Mouse (Mus musculus) bone marrow macrophage, adult 2 months (primary cell): ENCODE results near the gene Larp7. TPM values are rescaled to one million over a fixed set of nuclear protein-coding genes. Genes with fewer than 3 reads are reported as not detected.
A peak's percentile ranks its signal among the peaks of the same experiment; 100 is the strongest.

Source experiments
- H3K27ac ChIP-seq: 2 replicates; pipeline ENCODE4 v1.5.1; 2012; ENCODE audit warnings: low read depth, low read length; ENCODE audit not compliant: insufficient read depth
- H3K4me1 ChIP-seq: 2 replicates; pipeline ENCODE4 v1.6.1; 2012; ENCODE audit warnings: low read length; ENCODE audit not compliant: control insufficient read depth, insufficient read depth
- H3K4me3 ChIP-seq: 2 replicates; pipeline ENCODE4 v1.5.1; 2012; ENCODE audit warnings: mild to moderate bottlenecking, low read length, moderate library complexity; ENCODE audit not compliant: insufficient read depth
- CTCF ChIP-seq: IDR thresholded peaks from 2 replicates; pipeline ENCODE4 v1.5.1; 2012; ENCODE audit warnings: low read depth, mild to moderate bottlenecking, low read length, moderate library complexity
- POLR2A ChIP-seq: IDR thresholded peaks from 2 replicates; pipeline ENCODE4 v1.6.1; 2012; ENCODE audit warnings: mild to moderate bottlenecking, low read depth, low read length, borderline replicate concordance
- polyA plus RNA-seq: library from polyadenylated mRNA; stranded (reverse); fragments of >200 nt; gene quantifications from 2 replicates; pipeline ENCODE4 v1.2.4, GENCODE M21; 2012; ENCODE audit not compliant: missing spikeins, insufficient read depth, insufficient read length

Larp7 gene
- 34.0 and 36.3 TPM in 2 replicates for polyA plus RNA-seq

DNA sequence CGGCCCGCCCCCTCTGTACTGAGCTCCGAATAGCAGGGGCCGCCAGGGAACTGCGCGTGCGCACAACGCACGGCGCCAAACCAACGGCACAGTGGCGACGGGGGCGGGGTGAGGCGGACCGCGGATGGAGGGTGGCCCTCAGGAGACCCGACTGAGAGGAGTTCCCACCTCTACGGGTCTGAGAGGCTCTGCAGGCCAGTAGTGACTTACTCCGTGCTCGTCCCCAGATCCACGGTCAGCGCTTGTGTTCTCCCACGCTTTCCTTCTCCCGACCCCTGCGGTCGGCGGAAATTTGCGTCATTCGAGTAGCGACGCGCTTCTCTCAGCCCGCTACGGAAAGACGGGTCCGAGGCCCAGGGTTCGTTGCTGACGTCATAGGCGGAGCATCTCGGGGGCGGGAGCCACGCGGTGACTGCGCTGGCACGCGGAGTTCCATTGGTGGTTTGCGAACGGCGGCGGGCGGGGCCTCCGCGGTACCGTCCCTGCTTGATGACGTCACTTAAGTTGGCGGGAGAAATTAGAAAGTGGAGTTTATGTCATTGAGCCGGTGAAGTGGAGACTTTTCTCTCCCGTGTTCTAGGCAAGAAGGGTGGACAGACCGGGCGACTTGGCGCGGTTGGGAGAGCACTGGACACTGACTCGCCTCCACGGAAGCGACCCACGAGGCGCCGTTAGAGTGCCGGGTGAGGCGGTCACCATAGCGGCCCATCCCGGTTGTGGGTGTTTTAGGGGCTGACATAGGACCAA, at the start of gene Larp7, which contains the start of gene Zgrf1:
Gene Larp7, minus strand, starts transcription at position 377 of the 747 bp plus-strand sequence.
Gene Zgrf1, plus strand, starts transcription at position 517 of the 747 bp plus-strand sequence.
- peak within 1 kb of the TSS; percentile 71 for H3K4me3 ChIP-seq
- TF ChIP-seq POLR2A = no peak
- TF ChIP-seq CTCF = no peak
- H3K4me1 ChIP-seq = peaks cover 5% of the 10 kb centered on the region
- peak within 1 kb of the TSS; percentile 77 for H3K27ac ChIP-seq

DNA sequence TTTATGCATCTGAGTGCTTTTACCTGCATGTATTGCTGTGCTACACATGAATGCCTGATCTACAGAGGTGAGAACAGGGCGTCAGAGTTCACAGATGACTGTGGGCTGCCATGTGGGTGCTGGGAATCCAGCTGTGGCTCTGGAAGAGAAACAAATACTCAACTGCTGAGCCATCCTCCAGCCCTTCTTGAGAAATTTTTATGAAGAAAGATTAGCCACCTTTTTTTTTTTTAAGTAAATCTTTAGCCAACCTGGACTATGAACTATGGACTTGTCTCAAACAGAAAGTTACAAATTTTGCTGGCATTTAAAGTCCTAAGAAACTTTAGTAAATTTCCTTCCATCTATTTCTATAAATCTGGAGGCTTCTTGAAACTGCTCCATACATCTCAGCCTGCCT, 44.0 kb upstream of the Larp7 start:
- Histone ChIP-seq H3K27ac (no peak overlapping the region), H3K4me3 (no peak overlapping the region), H3K4me1 (no peaks in the 10 kb centered on the region)
- TF ChIP-seq POLR2A = no peak
- TF ChIP-seq CTCF = no peak

DNA sequence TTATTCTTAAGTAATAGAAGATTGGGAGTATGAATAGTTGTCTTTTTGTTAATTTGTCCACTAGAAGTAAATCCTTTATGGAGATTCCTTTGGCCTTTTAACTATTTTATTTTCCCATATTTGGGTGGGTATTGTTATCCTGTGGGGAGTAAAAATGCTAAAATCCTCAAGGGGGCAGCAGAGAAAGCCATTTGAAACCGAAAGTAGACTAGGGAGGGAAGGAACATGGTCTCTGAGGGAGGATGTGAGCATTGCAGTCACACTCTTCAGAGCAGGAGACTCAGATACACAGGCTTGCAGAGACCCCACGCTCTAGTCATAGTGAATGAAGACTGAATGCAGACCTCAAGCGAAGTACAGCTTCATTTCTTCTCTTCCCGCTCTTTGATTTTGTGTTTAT, 19.4 kb upstream of the Larp7 start:
- Histone ChIP-seq H3K27ac (no peak overlapping the region), H3K4me3 (0 out of 2 replicates have a peak overlapping the region, but pooled peaks have one; percentile 15), H3K4me1 (peaks cover 2% of the 10 kb centered on the region; the same call in 1 of the 2 replicates)
- TF ChIP-seq POLR2A (no peak), CTCF (no peak)

DNA sequence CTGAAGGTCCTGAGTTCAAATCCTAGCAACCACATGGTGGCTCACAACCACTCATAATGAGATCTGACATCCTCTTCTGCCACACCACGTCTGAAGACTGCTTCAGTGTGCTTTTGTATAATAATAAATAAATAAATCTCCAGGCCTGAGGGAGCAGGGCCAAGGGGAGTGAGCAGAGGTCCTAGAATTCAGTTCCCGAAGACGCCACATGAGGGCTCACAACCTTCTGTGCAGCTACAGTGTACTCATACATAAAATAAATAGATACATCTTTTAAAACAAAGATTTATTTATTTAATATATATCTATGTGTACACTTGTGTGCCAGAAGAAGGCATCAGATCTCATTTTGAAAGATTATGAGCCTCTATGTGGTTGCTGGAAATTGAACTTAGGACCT, 12.0 kb upstream of the Larp7 start:
- H3K27ac ChIP-seq = no peak overlapping the region
- H3K4me3 ChIP-seq = no peak overlapping the region
- no peak for TF ChIP-seq CTCF
- no peak for TF ChIP-seq POLR2A
- peaks cover 5% of the 10 kb centered on the region for H3K4me1 ChIP-seq

DNA sequence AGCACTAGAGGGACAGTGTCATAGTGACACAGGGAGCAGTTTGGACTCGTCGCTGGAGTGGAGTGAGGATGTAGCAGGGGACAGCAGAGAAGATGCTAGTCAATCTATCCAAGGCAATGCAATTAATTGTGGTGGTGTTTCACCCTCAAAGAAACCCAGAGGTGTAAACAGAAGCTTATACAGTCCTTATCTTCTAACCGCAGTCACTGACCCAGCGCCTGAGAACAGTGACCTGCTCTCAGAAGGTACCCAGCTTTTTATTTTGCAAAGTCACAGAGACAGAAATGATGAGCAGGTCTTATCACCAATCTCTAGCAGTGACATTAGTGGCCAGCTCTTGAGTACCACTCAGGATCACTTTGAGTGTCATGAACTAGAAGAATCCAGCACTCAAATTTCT, 9.8 kb upstream of the Larp7 start:
- no peak overlapping the region for H3K27ac ChIP-seq
- no peak for TF ChIP-seq CTCF
- no peak for TF ChIP-seq POLR2A
- H3K4me1 ChIP-seq = peaks cover 5% of the 10 kb centered on the region
- H3K4me3 ChIP-seq = no peak overlapping the region

DNA sequence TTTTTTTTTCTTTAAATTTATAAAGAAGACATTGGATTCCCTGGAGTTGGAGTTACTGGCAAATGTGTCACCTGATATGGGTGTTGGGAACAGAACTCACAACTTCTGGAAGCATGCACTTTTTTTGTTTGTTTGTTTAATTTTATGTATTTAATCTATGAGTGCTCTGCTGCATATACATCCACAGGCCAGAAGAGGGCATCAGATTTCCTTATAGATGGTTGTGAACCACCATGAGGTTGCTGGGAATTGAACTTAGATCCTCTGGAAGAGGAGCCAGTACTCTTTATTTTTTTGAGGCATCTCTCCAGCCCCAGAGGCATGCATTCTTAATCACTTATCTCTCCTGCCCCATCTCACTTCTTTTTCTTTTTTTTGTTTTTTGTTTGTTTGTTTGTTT, 5.1 kb upstream of the Larp7 start:
- TF ChIP-seq POLR2A (no peak), CTCF (no peak)
- no peak overlapping the region for H3K27ac ChIP-seq
- H3K4me3 ChIP-seq = no peak overlapping the region
- peaks cover 7% of the 10 kb centered on the region for H3K4me1 ChIP-seq

DNA sequence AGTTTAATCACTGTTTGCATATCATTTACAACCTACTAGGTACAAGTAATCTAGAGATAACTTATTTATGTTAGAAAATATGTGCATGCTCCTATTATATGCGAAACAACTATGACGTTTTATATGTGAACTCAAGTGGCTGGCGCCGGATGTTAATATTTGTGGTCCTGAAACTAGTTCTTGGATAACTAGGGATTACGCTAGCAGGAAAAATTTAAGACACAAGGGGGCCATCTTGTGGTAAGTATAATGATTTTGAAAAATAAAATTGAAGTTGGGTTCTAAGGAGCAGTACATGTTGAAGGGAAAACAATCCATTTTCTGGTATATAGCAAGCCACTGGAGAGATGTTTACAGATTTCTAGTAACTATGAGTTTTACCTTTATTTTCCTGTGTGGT, 1.6 kb upstream of the Larp7 start:
- H3K27ac ChIP-seq = no peak overlapping the region
- TF ChIP-seq POLR2A (no peak), CTCF (no peak)
- peaks cover 5% of the 10 kb centered on the region for H3K4me1 ChIP-seq
- peak overlapping the region; percentile 32; the same call in 1 of the 2 replicates for H3K4me3 ChIP-seq

DNA sequence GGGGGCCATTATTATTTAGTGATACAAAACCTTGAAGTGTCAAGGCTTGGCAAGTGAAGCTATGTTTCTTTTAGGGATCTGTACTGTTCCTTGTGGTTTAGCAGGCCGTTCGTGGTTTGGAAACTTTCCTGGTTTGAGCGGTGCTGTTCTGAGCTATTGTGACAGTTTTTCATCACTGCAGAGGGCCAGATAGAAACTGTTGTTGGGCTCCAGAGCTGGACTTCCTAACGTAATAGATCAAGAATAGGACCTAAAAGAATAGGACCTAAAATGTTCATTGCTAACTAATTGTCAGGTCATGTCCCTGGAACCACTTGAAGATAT, 533 bp upstream of the Larp7 start:
- Histone ChIP-seq H3K27ac (no peak overlapping the region), H3K4me1 (peaks cover 5% of the 10 kb centered on the region), H3K4me3 (peak overlapping the region; percentile 71)
- TF ChIP-seq POLR2A (no peak), CTCF (no peak)

DNA sequence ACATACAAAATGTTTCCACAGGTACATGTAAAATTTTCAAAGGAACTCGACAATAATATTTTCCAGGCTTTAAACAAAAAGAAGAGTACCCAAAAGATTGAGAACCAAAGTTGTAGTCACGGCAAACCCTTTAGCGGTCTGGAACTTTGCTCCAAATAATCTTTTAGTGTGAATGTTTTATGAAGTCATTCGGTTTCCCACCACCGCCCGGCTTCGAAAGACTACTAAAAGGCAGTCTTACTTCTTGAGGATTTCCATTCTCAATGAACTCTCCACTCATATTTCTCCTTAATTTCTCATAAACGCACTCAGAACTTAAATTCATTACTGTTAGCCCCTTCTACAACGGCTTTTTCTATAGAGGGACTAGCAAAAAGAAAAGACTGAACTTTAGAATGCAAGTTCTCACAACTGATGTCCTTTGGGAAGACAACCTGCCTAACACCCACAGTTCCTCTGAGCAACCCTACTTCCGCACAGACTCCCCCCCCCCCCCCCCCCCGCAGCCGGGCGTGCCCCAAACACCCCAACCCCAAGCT, 646 bp downstream of the Larp7 start:
- TF ChIP-seq POLR2A (no peak), CTCF (no peak)
- Histone ChIP-seq H3K4me3 (peak overlapping the region; percentile 71), H3K27ac (peak overlapping the region; percentile 47; the same call in 1 of the 2 replicates), H3K4me1 (peaks cover 5% of the 10 kb centered on the region)

DNA sequence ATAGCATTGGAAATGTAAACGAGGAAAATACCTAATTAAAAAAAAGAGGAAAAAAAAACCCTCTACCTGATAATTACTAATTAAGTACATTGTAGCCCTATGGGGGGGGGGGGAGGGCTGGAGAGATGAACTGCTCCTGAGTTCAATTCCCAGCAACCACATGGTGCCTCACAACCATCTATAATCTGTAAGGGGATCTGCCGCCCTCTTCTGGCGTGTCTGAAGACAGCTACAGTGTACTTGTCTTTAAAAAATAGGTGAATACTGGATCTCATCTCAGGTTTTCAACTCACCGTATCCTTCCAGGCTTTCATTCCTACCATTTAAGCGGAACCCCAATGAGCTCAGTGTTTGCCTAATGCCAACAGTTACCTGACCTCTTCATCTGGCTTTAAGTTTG, 5.3 kb downstream of the Larp7 start:
- TF ChIP-seq CTCF (no peak), POLR2A (no peak)
- Histone ChIP-seq H3K4me1 (peaks cover 3% of the 10 kb centered on the region), H3K27ac (no peak overlapping the region), H3K4me3 (no peak overlapping the region)

DNA sequence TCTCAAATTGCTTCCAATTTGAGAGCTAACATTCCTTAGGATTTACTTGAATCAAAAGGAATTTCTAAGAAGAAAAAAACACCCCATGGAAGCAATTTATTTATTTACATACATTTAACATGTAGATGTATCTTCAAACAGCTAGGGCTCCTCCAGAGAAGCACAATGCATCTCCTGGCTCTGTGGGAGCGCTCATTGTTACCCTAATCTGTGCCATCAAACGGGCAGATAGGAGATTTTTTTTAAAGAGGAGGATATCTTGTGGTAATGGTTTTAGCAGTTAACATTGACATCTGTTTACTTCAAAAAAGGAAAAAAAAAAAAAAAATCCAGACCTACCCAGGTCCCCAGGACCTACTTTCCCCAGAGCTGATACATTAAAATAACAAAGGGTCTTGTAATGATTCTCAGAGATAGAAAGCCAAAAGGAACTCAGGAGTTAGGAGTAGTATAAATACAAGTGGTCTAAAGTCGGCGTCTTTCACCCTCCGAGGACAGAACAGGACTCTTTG, 8.5 kb downstream of the Larp7 start:
- TF ChIP-seq CTCF (no peak), POLR2A (no peak)
- Histone ChIP-seq H3K4me1 (no peaks in the 10 kb centered on the region), H3K27ac (no peak overlapping the region), H3K4me3 (no peak overlapping the region)
